Mouse (Mus musculus): ENCODE results near the gene Vwa7. TPM values are rescaled to one million over a fixed set of nuclear protein-coding genes. Genes with fewer than 3 reads are reported as not detected.
"Not testable (repeated sequence)": the region's sequence is repeated elsewhere in the genome, so short reads cannot be mapped to it uniquely, and the experiment has no call there.

Vwa7 gene
- polyA plus RNA-seq, 1 experiment, result 0.26 TPM

DNA sequence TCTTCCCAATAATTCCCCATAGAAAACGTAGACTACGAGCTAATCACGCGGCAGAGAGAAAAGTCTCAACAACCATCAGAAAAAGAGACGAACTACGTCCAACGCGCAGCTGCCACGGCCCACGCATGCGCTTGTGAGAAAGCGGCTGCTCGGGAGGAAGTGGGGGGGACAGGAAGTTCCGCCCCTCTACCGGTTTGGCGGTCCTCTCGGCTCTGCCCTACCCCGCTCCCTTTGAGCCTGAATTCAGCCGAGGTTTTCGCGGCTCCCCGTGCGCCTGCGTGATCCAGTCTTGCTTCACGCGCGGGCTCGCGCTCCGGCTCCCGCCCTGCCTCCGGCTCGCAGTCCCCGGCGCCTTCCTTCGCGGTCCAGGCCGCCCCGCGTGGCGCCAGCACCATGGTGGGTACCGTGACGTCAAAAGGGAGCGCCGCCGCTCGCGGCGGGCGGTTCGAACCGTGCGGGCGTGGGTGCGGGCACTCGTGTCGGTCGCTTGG lies 34.6 kb upstream of the Vwa7 start, which contains the start of gene Lsm2:
Gene Lsm2 (plus strand): TSS at position 173 of the 491 bp plus-strand sequence.
- Histone ChIP-seq H3K4me3 (ENCODE audit: insufficient read depth, low read length) (peak within 1 kb of the TSS; percentile 92), H3K4me1 (ENCODE audit: control insufficient read depth, insufficient read depth, low read length) (no peaks in the 10 kb centered on the region), H3K27ac (ENCODE audit: insufficient read depth, low read length) (peak within 1 kb of the TSS; percentile 98)
- TF ChIP-seq POLR2A (IDR thresholded peaks at IDR 0.05; ENCODE audit: low read depth, low read length) (peak; percentile 91), CTCF (IDR thresholded peaks at IDR 0.05; ENCODE audit: borderline replicate concordance, insufficient read depth, low read length) (no peak)

DNA sequence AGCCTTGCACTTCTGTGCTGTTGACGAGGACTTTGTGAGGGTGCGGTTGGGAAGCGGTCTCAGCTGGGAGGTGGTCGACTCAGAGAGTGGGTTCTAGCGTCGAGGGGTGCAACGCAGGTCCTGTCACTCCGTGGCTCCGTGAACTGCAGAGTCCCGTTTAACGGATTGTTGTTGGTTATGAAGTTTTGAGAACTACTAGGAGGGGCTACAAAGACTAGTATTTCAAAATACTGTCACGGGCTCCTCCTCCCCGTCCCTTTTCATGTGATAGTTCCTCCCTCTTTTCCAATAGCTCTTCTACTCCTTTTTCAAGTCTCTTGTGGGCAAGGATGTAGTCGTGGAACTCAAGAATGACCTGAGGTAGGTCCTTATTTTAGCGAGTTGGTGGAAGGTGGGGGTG lies 34.1 kb upstream of the Vwa7 start:
- no peak for TF ChIP-seq POLR2A (IDR thresholded peaks at IDR 0.05; ENCODE audit: low read depth, low read length)
- TF ChIP-seq CTCF (IDR thresholded peaks at IDR 0.05; ENCODE audit: borderline replicate concordance, insufficient read depth, low read length), result no peak
- Histone ChIP-seq H3K27ac (ENCODE audit: insufficient read depth, low read length) (peak overlapping the region; percentile 98), H3K4me3 (ENCODE audit: insufficient read depth, low read length) (peak overlapping the region; percentile 92), H3K4me1 (ENCODE audit: control insufficient read depth, insufficient read depth, low read length) (no peaks in the 10 kb centered on the region)

DNA sequence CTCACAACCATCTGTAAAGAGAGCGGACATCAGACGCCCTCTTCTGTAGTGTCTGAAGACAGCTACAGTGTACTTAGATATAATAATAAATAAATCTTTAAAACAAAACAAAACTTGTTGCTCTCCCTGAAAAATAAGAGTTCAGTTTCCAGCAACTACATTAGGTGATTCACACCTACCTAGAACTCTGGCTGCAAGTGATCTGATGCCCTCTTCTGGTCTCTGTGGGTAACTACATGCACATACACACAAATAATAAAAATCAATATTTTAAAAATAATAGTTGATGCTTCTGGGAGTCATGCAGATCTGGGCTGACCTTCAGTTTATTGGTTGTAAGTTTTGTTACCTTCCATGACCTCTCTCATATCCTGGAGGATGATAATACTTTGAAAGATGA lies 32.2 kb upstream of the Vwa7 start:
- no peak for TF ChIP-seq CTCF (IDR thresholded peaks at IDR 0.05; ENCODE audit: borderline replicate concordance, insufficient read depth, low read length)
- no peak for TF ChIP-seq POLR2A (IDR thresholded peaks at IDR 0.05; ENCODE audit: low read depth, low read length)
- no peak overlapping the region for H3K27ac ChIP-seq (ENCODE audit: insufficient read depth, low read length)
- no peaks in the 10 kb centered on the region for H3K4me1 ChIP-seq (ENCODE audit: control insufficient read depth, insufficient read depth, low read length)
- no peak overlapping the region for H3K4me3 ChIP-seq (ENCODE audit: insufficient read depth, low read length)

DNA sequence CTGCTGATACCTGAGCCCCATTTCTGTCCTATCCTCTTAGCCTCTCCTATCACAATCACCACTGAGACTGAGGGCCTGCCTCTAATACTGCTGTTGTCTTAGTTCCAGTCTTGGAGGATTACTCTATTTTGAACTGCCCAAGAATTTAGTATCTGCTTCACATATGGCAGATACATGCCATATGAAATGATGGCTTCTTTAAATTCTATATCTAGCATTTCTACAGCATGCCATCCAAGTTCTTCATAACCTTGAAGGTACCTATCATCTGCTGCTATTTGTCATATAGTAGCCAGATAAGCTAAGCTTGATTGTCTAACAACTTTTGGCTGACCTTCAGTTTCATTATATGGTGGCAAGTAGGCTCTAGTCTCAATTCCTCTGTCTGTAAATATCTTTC lies 21.6 kb upstream of the Vwa7 start:
- TF ChIP-seq POLR2A (IDR thresholded peaks at IDR 0.05; ENCODE audit: low read depth, low read length) (no peak), CTCF (IDR thresholded peaks at IDR 0.05; ENCODE audit: borderline replicate concordance, insufficient read depth, low read length) (no peak)
- Histone ChIP-seq H3K4me1 (ENCODE audit: control insufficient read depth, insufficient read depth, low read length) (peaks cover 6% of the 10 kb centered on the region; the same call in 1 of the 2 replicates), H3K4me3 (ENCODE audit: insufficient read depth, low read length) (no peak overlapping the region), H3K27ac (ENCODE audit: insufficient read depth, low read length) (no peak overlapping the region)

DNA sequence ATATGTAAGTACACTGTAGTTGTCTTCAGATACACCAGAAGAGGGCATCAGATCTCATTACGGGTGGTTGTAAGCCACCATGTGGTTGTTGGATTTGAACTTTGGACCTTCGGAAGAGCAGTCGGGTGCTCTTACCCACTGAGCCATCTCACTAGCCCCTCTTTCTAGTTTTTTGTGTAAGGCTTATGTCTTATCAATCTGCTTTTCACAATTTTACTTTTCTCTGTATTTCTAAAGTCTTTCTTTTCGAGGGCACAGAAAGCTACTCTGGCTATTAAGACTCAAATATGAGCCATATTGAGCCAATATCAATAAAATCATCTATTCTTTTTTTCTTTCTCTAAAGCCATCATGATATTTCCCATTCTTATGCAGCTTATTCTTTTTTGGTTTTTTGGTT lies 21.2 kb upstream of the Vwa7 start:
- H3K4me3 ChIP-seq (ENCODE audit: insufficient read depth, low read length); H3K4me1 ChIP-seq (ENCODE audit: control insufficient read depth, insufficient read depth, low read length); H3K27ac ChIP-seq (ENCODE audit: insufficient read depth, low read length): not testable (repeated sequence)

DNA sequence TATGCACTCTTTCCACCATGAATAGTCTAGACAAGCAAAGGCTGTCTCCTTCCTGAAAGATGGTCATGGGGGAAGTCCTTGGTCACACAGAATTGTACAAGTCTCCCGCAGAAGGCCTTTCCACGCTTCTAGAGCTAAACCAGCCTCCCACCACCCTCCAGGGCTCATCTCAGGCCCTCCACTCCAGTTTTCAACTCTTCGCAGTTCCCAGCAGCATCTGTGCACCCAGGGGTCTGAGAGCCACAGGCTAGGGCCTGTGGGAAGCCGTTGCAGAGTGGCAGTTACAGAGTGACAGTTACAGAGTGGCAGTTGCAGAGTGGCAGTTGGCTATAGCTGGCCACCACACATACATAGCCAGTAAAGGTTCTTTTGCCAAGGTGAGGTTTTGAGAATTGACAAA lies 20.5 kb upstream of the Vwa7 start:
- H3K4me3 ChIP-seq (ENCODE audit: insufficient read depth, low read length); H3K27ac ChIP-seq (ENCODE audit: insufficient read depth, low read length); H3K4me1 ChIP-seq (ENCODE audit: control insufficient read depth, insufficient read depth, low read length): not testable (repeated sequence)

DNA sequence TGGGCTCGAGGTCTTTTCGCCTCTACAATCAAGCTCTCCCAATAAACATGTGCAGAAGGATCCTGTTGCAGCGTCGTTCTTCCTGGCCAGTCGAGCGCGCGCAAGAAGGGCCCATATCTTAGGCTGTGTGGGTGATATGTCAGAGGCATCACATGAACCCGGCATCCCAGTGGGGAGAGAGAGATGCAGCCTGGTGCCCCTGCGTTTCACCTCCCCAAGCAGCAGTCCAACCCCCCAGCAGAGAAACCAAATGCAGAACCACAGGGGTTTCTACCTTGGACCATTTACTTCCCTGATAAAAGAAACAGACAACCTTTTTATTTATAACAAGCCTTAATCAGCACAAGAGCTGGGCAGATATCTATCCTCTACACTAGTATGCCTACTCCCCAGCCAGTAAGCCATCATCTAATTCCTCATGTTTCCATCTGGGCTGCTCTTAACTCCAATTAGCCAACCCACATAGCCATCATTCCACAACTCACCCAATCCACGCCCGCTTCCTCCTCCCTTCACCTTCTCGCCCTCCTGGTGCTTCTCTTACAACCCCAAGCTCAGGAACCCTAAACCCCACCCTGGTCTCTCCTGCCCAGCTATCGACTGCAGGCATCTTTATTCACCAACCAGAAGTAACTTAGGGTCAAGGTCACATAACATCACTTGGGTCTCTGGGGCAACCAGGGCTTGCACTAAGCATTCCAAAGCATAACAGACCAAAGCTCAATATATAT lies 19.8 kb upstream of the Vwa7 start:
- Histone ChIP-seq H3K27ac (ENCODE audit: insufficient read depth, low read length) (no peak overlapping the region), H3K4me1 (ENCODE audit: control insufficient read depth, insufficient read depth, low read length) (peaks cover 6% of the 10 kb centered on the region; the same call in 1 of the 2 replicates), H3K4me3 (ENCODE audit: insufficient read depth, low read length) (no peak overlapping the region)
- no peak for TF ChIP-seq CTCF (IDR thresholded peaks at IDR 0.05; ENCODE audit: borderline replicate concordance, insufficient read depth, low read length)
- 0 out of 2 replicates have a peak, but pooled peaks have one; percentile 6 for TF ChIP-seq POLR2A (IDR thresholded peaks at IDR 0.05; ENCODE audit: low read depth, low read length)

DNA sequence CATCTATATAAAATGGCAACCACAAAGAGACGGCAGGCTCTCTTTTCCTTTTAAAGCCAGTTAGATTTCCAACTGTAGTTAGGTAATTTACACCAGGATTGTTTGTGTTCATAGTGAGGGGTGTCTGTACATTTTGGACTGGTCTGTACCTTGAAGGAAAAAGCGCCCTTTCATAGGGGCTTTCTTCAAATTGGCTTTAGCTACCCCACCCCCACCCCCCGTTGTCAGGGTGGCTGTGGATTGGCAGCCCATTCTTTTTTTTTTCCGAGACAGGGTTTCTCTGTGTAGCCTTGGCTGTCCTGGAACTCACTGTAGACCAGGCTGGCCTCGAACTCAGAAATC lies 19.3 kb upstream of the Vwa7 start:
- H3K27ac ChIP-seq (ENCODE audit: insufficient read depth, low read length), result no peak overlapping the region
- H3K4me3 ChIP-seq (ENCODE audit: insufficient read depth, low read length), result no peak overlapping the region
- TF ChIP-seq CTCF (IDR thresholded peaks at IDR 0.05; ENCODE audit: borderline replicate concordance, insufficient read depth, low read length) (no peak), POLR2A (IDR thresholded peaks at IDR 0.05; ENCODE audit: low read depth, low read length) (no peak; the same call in 1 of the 2 replicates)

DNA sequence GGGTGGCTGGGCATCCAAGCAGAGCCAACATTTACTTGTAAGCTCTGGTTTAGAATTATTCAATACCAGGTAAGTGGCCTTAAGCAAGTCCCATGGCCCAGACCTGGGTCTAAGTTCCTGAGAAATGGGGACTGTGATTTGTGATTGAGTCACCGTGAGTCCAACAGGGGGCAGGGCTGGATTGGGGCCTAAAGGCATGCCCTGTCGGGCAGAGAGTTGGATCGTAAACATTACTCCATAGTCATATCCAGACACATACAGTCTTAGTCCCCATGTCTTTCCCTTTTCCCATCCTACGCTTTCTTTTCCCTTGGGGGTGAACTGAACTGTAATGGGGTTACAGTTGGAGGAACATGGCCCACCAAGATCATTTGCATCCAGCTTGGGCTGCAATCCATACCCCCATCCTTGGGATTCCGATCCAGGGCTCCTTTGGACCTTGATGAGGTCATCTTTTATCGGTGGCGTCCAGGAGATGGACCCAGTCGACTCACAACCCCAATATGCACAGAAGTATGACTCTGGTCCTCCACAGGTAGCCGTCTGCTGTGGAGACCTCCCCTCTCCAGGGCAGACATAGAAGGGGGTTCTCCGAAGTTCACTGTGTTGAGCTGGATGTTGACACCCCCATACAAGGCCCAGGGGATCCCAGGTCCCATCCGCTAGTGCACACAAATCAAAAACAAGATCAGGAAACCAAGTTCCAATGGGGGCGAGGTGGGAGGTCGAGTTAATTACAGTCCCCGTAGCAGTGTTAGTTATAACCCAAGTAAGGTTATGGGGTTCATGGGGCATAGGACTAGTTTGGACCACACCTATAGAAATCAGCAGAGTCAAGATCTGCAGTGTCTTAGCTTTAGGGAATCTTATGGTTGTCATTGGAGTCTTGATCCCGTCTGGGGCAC lies 17.6 kb upstream of the Vwa7 start:
- Histone ChIP-seq H3K4me1 (ENCODE audit: control insufficient read depth, insufficient read depth, low read length) (peaks cover 6% of the 10 kb centered on the region; the same call in 1 of the 2 replicates), H3K27ac (ENCODE audit: insufficient read depth, low read length) (no peak overlapping the region), H3K4me3 (ENCODE audit: insufficient read depth, low read length) (no peak overlapping the region; the same call in 1 of the 2 replicates)
- TF ChIP-seq POLR2A (IDR thresholded peaks at IDR 0.05; ENCODE audit: low read depth, low read length) (no peak), CTCF (IDR thresholded peaks at IDR 0.05; ENCODE audit: borderline replicate concordance, insufficient read depth, low read length) (no peak)

More for the DNA sequence above, 19.3 kb upstream of the Vwa7 start:
- peaks cover 6% of the 10 kb centered on the region; the same call in 1 of the 2 replicates for H3K4me1 ChIP-seq (ENCODE audit: control insufficient read depth, insufficient read depth, low read length)
